Mouse (Mus musculus) MEL (cell line): ENCODE measurements at regions not wholly inside any gene's neighbourhood (a gene's known extent, or its start where the extent isn't known, plus 50 kb on each side); places are given as distances from the start of the nearest gene placed in this dataset.

ENCODE experiments used
- DNase-seq: peaks from one replicate; pipeline ENCODE4 v3.0.0; 2011; ENCODE audit warnings: low read depth, low spot score
- H3K27ac ChIP-seq: 2 replicates; pipeline ENCODE4 v1.5.1; 2012; ENCODE audit warnings: low read depth, mild to moderate bottlenecking, control low read depth, low read length, moderate library complexity; ENCODE audit not compliant: control insufficient read depth
- H3K27me3 ChIP-seq, 2 experiments: fragments of 150-350 bp in 1 of 2; sonication (generic) in 1 of 2; 2 replicates each; pipeline ENCODE4 v1.6.1; 2012; ENCODE audit warnings: low read length in 2 of 2, mild to moderate bottlenecking in 2 of 2, improper control_type of control experiment in 1 of 2, moderate library complexity in 1 of 2; ENCODE audit not compliant: insufficient read depth in 2 of 2, control insufficient read depth in 1 of 2
- H3K36me3 ChIP-seq, 2 experiments: 2 replicates each; pipeline ENCODE4 v1.6.1; 2012 to 2014; ENCODE audit warnings: low read length in 2 of 2, improper control_type of control experiment in 1 of 2, inconsistent platforms in 1 of 2, mild to moderate bottlenecking in 1 of 2; ENCODE audit not compliant: insufficient read depth in 2 of 2, control insufficient read depth in 1 of 2
- H3K4me1 ChIP-seq, 2 experiments: fragments of 150-350 bp in 1 of 2; sonication (generic) in 1 of 2; 2 replicates each; pipeline ENCODE4 v1.6.1; 2012; ENCODE audit warnings: low read length in 2 of 2, improper control_type of control experiment in 1 of 2, mild to moderate bottlenecking in 1 of 2; ENCODE audit not compliant: insufficient read depth in 2 of 2, control insufficient read depth in 1 of 2
- H3K4me3 ChIP-seq, 2 experiments: fragments of 150-350 bp in 1 of 2; sonication (generic) in 1 of 2; 2 replicates each; pipeline ENCODE4 v1.5.1; 2012; ENCODE audit warnings: low read depth in 2 of 2, low read length in 2 of 2, mild to moderate bottlenecking in 2 of 2, moderate library complexity in 2 of 2, control low read depth in 1 of 2, improper control_type of control experiment in 1 of 2; ENCODE audit not compliant: control insufficient read depth in 1 of 2, insufficient read depth in 1 of 2
- H3K79me2 ChIP-seq: 2 replicates; pipeline ENCODE4 v1.6.1; 2012; ENCODE audit warnings: mild to moderate bottlenecking, low read length, moderate library complexity; ENCODE audit not compliant: control insufficient read depth, poor library complexity, insufficient read depth
- H3K9ac ChIP-seq: 2 replicates; pipeline ENCODE4 v1.6.1; 2012; ENCODE audit warnings: low read depth, mild to moderate bottlenecking, control low read depth, low read length, moderate library complexity; ENCODE audit not compliant: control insufficient read depth, poor library complexity, severe bottlenecking
- H3K9me3 ChIP-seq: fragments of 150-350 bp; sonication (generic); replicated peaks from 2 replicates; pipeline ENCODE4 v1.6.1; 2012; ENCODE audit warnings: mild to moderate bottlenecking, low read length, improper control_type of control experiment, moderate library complexity; ENCODE audit not compliant: insufficient read depth
- CHD2 ChIP-seq: IDR thresholded peaks from 2 replicates; pipeline ENCODE4 v1.6.1; 2011; ENCODE audit warnings: low read length, improper control_type of control experiment
- CTCF ChIP-seq, 3 experiments: IDR thresholded peaks in 2 of 3; conservative IDR thresholded peaks in 1 of 3; 2 replicates each; pipeline ENCODE4 v1.5.1; 2011 to 2012; ENCODE audit warnings: low read length in 3 of 3, low read depth in 2 of 3, mild to moderate bottlenecking in 2 of 3, improper control_type of control experiment in 1 of 3, inconsistent platforms in 1 of 3, mixed read lengths in 1 of 3, moderate library complexity in 1 of 3; ENCODE audit not compliant: control insufficient read depth in 1 of 3, insufficient read depth in 1 of 3, poor library complexity in 1 of 3, severe bottlenecking in 1 of 3
- ELF1 ChIP-seq: IDR thresholded peaks from 2 replicates; pipeline ENCODE4 v1.6.1; 2014; ENCODE audit warnings: low read depth, mild to moderate bottlenecking, inconsistent platforms, low read length, improper control_type of control experiment, moderate library complexity
- EP300 ChIP-seq, 2 experiments: IDR thresholded peaks; 2 replicates each; pipeline ENCODE4 v1.6.1; 2011; ENCODE audit warnings: improper control_type of control experiment in 2 of 2, low read length in 2 of 2, low read depth in 1 of 2, mild to moderate bottlenecking in 1 of 2
- ETS1 ChIP-seq: IDR thresholded peaks from 2 replicates; pipeline ENCODE4 v1.6.1; 2012; ENCODE audit warnings: low read depth, mild to moderate bottlenecking, inconsistent platforms, low read length, improper control_type of control experiment, moderate library complexity
- GABPA ChIP-seq: IDR thresholded peaks from 2 replicates; pipeline ENCODE4 v1.6.1; 2012; ENCODE audit warnings: low read depth, mild to moderate bottlenecking, inconsistent platforms, low read length, improper control_type of control experiment, moderate library complexity
- GATA1 ChIP-seq: IDR thresholded peaks from 2 replicates; pipeline ENCODE4 v1.6.1; 2011; ENCODE audit warnings: low read depth, low read length, improper control_type of control experiment
- MAFK ChIP-seq: IDR thresholded peaks from 2 replicates; pipeline ENCODE4 v1.6.1; 2011; ENCODE audit warnings: low read depth, mild to moderate bottlenecking, low read length, improper control_type of control experiment, borderline replicate concordance
- MXI1 ChIP-seq: IDR thresholded peaks from 2 replicates; pipeline ENCODE4 v1.6.1; 2011; ENCODE audit warnings: mild to moderate bottlenecking, low read depth, low read length, improper control_type of control experiment
- MYB ChIP-seq: IDR thresholded peaks from 2 replicates; pipeline ENCODE4 v1.6.1; 2011; ENCODE audit warnings: mild to moderate bottlenecking, low read depth, low read length, improper control_type of control experiment
- NELFE ChIP-seq: IDR thresholded peaks from 2 replicates; pipeline ENCODE4 v1.6.1; 2011; ENCODE audit warnings: low read depth, low read length, improper control_type of control experiment
- NRF1 ChIP-seq: IDR thresholded peaks from 2 replicates; pipeline ENCODE4 v1.6.1; 2014; ENCODE audit warnings: low read depth, mild to moderate bottlenecking, inconsistent platforms, low read length, improper control_type of control experiment, moderate library complexity; ENCODE audit not compliant: poor library complexity, insufficient read depth, severe bottlenecking
- POLR2AphosphoS2 ChIP-seq: IDR thresholded peaks from 2 replicates; pipeline ENCODE4 v1.6.1; 2011; ENCODE audit warnings: low read length, improper control_type of control experiment
- SMC3 ChIP-seq: IDR thresholded peaks from 2 replicates; pipeline ENCODE4 v1.6.1; 2011; ENCODE audit warnings: low read depth, low read length, improper control_type of control experiment
- TCF12 ChIP-seq: IDR thresholded peaks from 2 replicates; pipeline ENCODE4 v1.6.1; 2014; ENCODE audit warnings: low read depth, mild to moderate bottlenecking, inconsistent platforms, low read length, improper control_type of control experiment, moderate library complexity
- USF1 ChIP-seq: IDR thresholded peaks from 2 replicates; pipeline ENCODE4 v1.6.1; 2014; ENCODE audit warnings: low read depth, mild to moderate bottlenecking, inconsistent platforms, low read length, improper control_type of control experiment, moderate library complexity
- USF2 ChIP-seq, 2 experiments: IDR thresholded peaks; 2 replicates each; pipeline ENCODE4 v1.6.1; 2011 to 2012; ENCODE audit warnings: improper control_type of control experiment in 2 of 2, low read length in 2 of 2, borderline replicate concordance in 1 of 2, inconsistent platforms in 1 of 2, low read depth in 1 of 2, mild to moderate bottlenecking in 1 of 2; ENCODE audit not compliant: insufficient read depth in 1 of 2
- ZNF384 ChIP-seq: IDR thresholded peaks from 2 replicates; pipeline ENCODE4 v1.6.1; 2012; ENCODE audit warnings: low read depth, mild to moderate bottlenecking, inconsistent platforms, low read length, improper control_type of control experiment

GRCm38 (mm10) chr12:86582076-86582475 is 96.4 kb upstream of the Vash1 start:
- Histone ChIP-seq H3K27ac (no peak overlapping the region), H3K79me2 (no peaks in the 10 kb centered on the region), H3K27me3 (no peaks in the 10 kb centered on the region), H3K4me3 (no peak overlapping the region)
- DNase-seq: no peak
- TF ChIP-seq GATA1 (no peak), USF1 (no peak), NELFE (no peak), ZNF384 (no peak), SMC3 (no peak), CHD2 (no peak), MYB (no peak), POLR2AphosphoS2 (no peak), EP300 (IDR thresholded peaks at IDR 0.05; ENCODE audit: low read depth in 1 of 2, low read length in 2 of 2) (no peak), CTCF (IDR thresholded peaks at IDR 0.05 in 2 of 3, conservative IDR thresholded peaks at IDR 0.05 in 1 of 3; ENCODE audit: control insufficient read depth in 1 of 3, insufficient read depth in 1 of 3, low read depth in 2 of 3, low read length in 3 of 3, poor library complexity in 1 of 3, severe bottlenecking in 1 of 3) (no peak), ETS1 (no peak), USF2 (IDR thresholded peaks at IDR 0.05; ENCODE audit: borderline replicate concordance in 1 of 2, insufficient read depth in 1 of 2, low read depth in 1 of 2, low read length in 2 of 2) (no peak), NRF1 (no peak), ELF1 (no peak), GABPA (no peak)
- TF ChIP-seq, all 39 proteins: peak for 0
- Histone ChIP-seq H3K4me1 (no peaks in the 10 kb centered on the region), H3K9me3 (no peaks in the 10 kb centered on the region), H3K36me3 (no peaks in the 10 kb centered on the region), H3K9ac (no peak overlapping the region)

GRCm38 (mm10) chr12:86588010-86588409 is 90.5 kb upstream of the Vash1 start:
- H3K27me3 ChIP-seq: no peaks in the 10 kb centered on the region
- H3K79me2 ChIP-seq: no peaks in the 10 kb centered on the region
- H3K36me3 ChIP-seq: no peaks in the 10 kb centered on the region
- no peak for TF ChIP-seq MXI1
- TF ChIP-seq CTCF (IDR thresholded peaks at IDR 0.05 in 2 of 3, conservative IDR thresholded peaks at IDR 0.05 in 1 of 3; ENCODE audit: control insufficient read depth in 1 of 3, insufficient read depth in 1 of 3, low read depth in 2 of 3, low read length in 3 of 3, poor library complexity in 1 of 3, severe bottlenecking in 1 of 3): no peak
- no peak for TF ChIP-seq SMC3
- no peak for TF ChIP-seq TCF12
- no peak for TF ChIP-seq MAFK
- TF ChIP-seq GABPA: no peak
- no peak for TF ChIP-seq EP300 (IDR thresholded peaks at IDR 0.05; ENCODE audit: low read depth in 1 of 2, low read length in 2 of 2)
- H3K4me3 ChIP-seq: no peak overlapping the region
- no peaks in the 10 kb centered on the region for H3K4me1 ChIP-seq
- DNase-seq: no peak
- H3K27ac ChIP-seq: no peak overlapping the region
- no peak overlapping the region for H3K9ac ChIP-seq
- no peaks in the 10 kb centered on the region for H3K9me3 ChIP-seq
